Mouse (Mus musculus) mouse embryonic stem cell (cell line): ENCODE measurements around the gene Rdh5.

ENCODE experiments used
- in situ Hi-C, 2 experiments: fragments of 300-500 bp; cut with MboI; formaldehyde crosslinking; loops; 1 replicate in 1 of 2; 3 replicates in 1 of 2; pipeline ENCODE4 v1.14.3; 2019 to 2020; ENCODE audit warnings: low sequenced_read_pairs in 2 of 2, low pct_unique_long_range_greater_than_20kb in 1 of 2, mixed read lengths in 1 of 2; ENCODE audit not compliant: unreplicated experiment in 1 of 2

Rdh5 gene

GRCm38 (mm10) chr10:128912791-128913190 lies 9.9 kb downstream of the Rdh5 start:
- in situ Hi-C loops: no loop called here

GRCm38 (mm10) chr10:128912268-128912667 lies 10.4 kb downstream of the Rdh5 start:
- in situ Hi-C loops: no loop called here

- in situ Hi-C loops: no loop called here
Observed at GRCm38 (mm10) chr10:128911430-128911829, 11.3 kb downstream of the Rdh5 start.

- in situ Hi-C loops: no loop called here
Observed at GRCm38 (mm10) chr10:128910066-128910841, 12.4 kb downstream of the Rdh5 start.

GRCm38 (mm10) chr10:128909567-128910028 lies 13.1 kb downstream of the Rdh5 start:
- in situ Hi-C loops: no loop called here

GRCm38 (mm10) chr10:128908778-128909448 lies 13.8 kb downstream of the Rdh5 start:
- in situ Hi-C loops: no loop called here

- in situ Hi-C loops: no loop called here
Observed at GRCm38 (mm10) chr10:128904812-128905211, 17.9 kb downstream of the Rdh5 start.

- in situ Hi-C loops: no loop called here
Observed at GRCm38 (mm10) chr10:128902409-128902988, 20.2 kb downstream of the Rdh5 start.

- in situ Hi-C loops: no loop called here
Observed at GRCm38 (mm10) chr10:128901409-128901808, 21.3 kb downstream of the Rdh5 start.

- in situ Hi-C loops: no loop called here
Observed at GRCm38 (mm10) chr10:128900698-128901097, 22.0 kb downstream of the Rdh5 start, which contains the start of gene Cd63. Cd63 (plus strand) TSS chr10:128900989.

- in situ Hi-C loops: loop anchor here (10.0 kb wide), 2 partner anchors 165 to 285 kb away; no protein-coding TSS in a partner anchor
Observed at GRCm38 (mm10) chr10:128899759-128900490, 22.8 kb downstream of the Rdh5 start.

- in situ Hi-C loops: loop anchor here (10.0 kb wide), 2 partner anchors 163 to 283 kb away; no protein-coding TSS in a partner anchor
Observed at GRCm38 (mm10) chr10:128897501-128897900, 25.2 kb downstream of the Rdh5 start.

- in situ Hi-C loops: loop anchor here (10.0 kb wide), 2 partner anchors 162 to 282 kb away; no protein-coding TSS in a partner anchor
Observed at GRCm38 (mm10) chr10:128896807-128897206, 25.9 kb downstream of the Rdh5 start.

GRCm38 (mm10) chr10:128895952-128896693 lies 26.6 kb downstream of the Rdh5 start:
- in situ Hi-C loops: loop anchor here (10.0 kb wide), 2 partner anchors 161 to 281 kb away; no protein-coding TSS in a partner anchor

GRCm38 (mm10) chr10:128895437-128895836 lies 27.3 kb downstream of the Rdh5 start:
- in situ Hi-C loops: loop anchor here (10.0 kb wide), 2 partner anchors 161 to 281 kb away; no protein-coding TSS in a partner anchor

- in situ Hi-C loops: loop anchor here (10.0 kb wide), 2 partner anchors 157 to 277 kb away; no protein-coding TSS in a partner anchor
Observed at GRCm38 (mm10) chr10:128892246-128892645, 30.4 kb downstream of the Rdh5 start.

- in situ Hi-C loops: loop anchor here (10.0 kb wide), 2 partner anchors 157 to 277 kb away; no protein-coding TSS in a partner anchor
Observed at GRCm38 (mm10) chr10:128891296-128892094, 31.2 kb downstream of the Rdh5 start, which contains the start of gene Gdf11. Gdf11 (minus strand) TSS chr10:128891718.
